In genomic region chr4:119254012-119254618, GRCm38 (mm10) we compare ENCODE assay signal across 11 mouse cellular contexts. TPM values are rescaled to one million over a fixed set of nuclear protein-coding genes. Genes with fewer than 3 reads are reported as not detected.
DNase-seq lines count a peak whose midpoint lies in the region; ATAC-seq and TF ChIP-seq lines count a peak whose summit lies in the region.
"Had no signal": no experiment of that assay in that cellular context is flagged by ENCODE, and none has a peak within 500 bp of the region (broad histone marks: within the 10 kb centered on the region; RNA-seq: fewer than 3 reads in every experiment).

No protein-coding gene starts in this region.

- intact Hi-C loops in gastrocnemius, adult 2 months (cut with DNase I): no loop called here
- intact Hi-C loops in gastrocnemius, postnatal 36 days (cut with DNase I): no loop called here
- intact Hi-C loops in gastrocnemius, postnatal 14 days (cut with DNase I; ENCODE audit: low total_unique reads): no loop called here

- H3K36me3 ChIP-seq in forebrain, embryonic 10.5 days (replicated peaks): no peaks in the 10 kb centered on the region
- no peaks in the 10 kb centered on the region for H3K36me3 ChIP-seq in kidney, embryonic 16.5 days (ENCODE audit: insufficient read depth, low read length)
- no peaks in the 10 kb centered on the region for H3K36me3 ChIP-seq in neural tube, embryonic 13.5 days
- H3K36me3 ChIP-seq: liver, embryonic 13.5 days had no signal

- peak overlapping the region; percentile 16; the same call in 1 of the 2 replicates for H3K9ac ChIP-seq in kidney, embryonic 16.5 days (replicated peaks; ENCODE audit: low read length)
- H3K9ac ChIP-seq in neural tube, embryonic 13.5 days: peak overlapping the region; percentile 49
- H3K9ac ChIP-seq: liver, embryonic 13.5 days had no signal

- no peak for DNase-seq in gastrocnemius, adult 2 months
- DNase-seq in gastrocnemius, postnatal 36 days: no peak
- no peak for DNase-seq in forebrain, embryonic 10.5 days (ENCODE audit: extremely low spot score, low spot score)
- DNase-seq in adrenal gland, adult 18-20 months (ENCODE audit: low spot score in 2 of 2): no peak
- no peak for DNase-seq in urinary bladder, postnatal 25 days (ENCODE audit: low spot score)
- DNase-seq in gastrocnemius, postnatal 14 days: no peak
- DNase-seq: liver, embryonic 13.5 days had no signal

- no peak overlapping the region for H3K4me3 ChIP-seq in gastrocnemius, adult 2 months
- H3K4me3 ChIP-seq in forebrain, embryonic 10.5 days: 0 out of 2 replicates have a peak overlapping the region, but pooled peaks have one; percentile 9
- no peak overlapping the region for H3K4me3 ChIP-seq in kidney, embryonic 16.5 days (ENCODE audit: low read length)
- H3K4me3 ChIP-seq in neural tube, embryonic 13.5 days: no peak overlapping the region
- H3K4me3 ChIP-seq: liver, embryonic 13.5 days had no signal

- H3K4me1 ChIP-seq in forebrain, embryonic 10.5 days: peaks cover 38% of the 10 kb centered on the region
- peaks cover 35% of the 10 kb centered on the region for H3K4me1 ChIP-seq in kidney, embryonic 16.5 days (ENCODE audit: insufficient read depth, low read length)
- peaks cover 21% of the 10 kb centered on the region for H3K4me1 ChIP-seq in neural tube, embryonic 13.5 days (replicated peaks)

- TF ChIP-seq CTCF in gastrocnemius, adult 2 months (IDR thresholded peaks at IDR 0.05): no peak

- H3K27me3 ChIP-seq in forebrain, embryonic 10.5 days (ENCODE audit: poor library complexity, severe bottlenecking): no peaks in the 10 kb centered on the region
- H3K27me3 ChIP-seq in kidney, embryonic 16.5 days (ENCODE audit: insufficient read depth, low read length): no peaks in the 10 kb centered on the region
- no peaks in the 10 kb centered on the region for H3K27me3 ChIP-seq in neural tube, embryonic 13.5 days

- 26% methylated on average over 9 of the region's 9 CpGs for WGBS in forebrain, embryonic 10.5 days
- 35% methylated on average over 9 of the region's 9 CpGs for WGBS in kidney, embryonic 16.5 days
- WGBS in neural tube, embryonic 13.5 days: 26% methylated on average over 9 of the region's 9 CpGs

- H3K4me2 ChIP-seq in kidney, embryonic 16.5 days (replicated peaks; ENCODE audit: low read depth, low read length): no peak overlapping the region
- H3K4me2 ChIP-seq in neural tube, embryonic 13.5 days: no peak overlapping the region
- H3K4me2 ChIP-seq: liver, embryonic 13.5 days had no signal

- peak overlapping the region; percentile 24; the same call in 1 of the 2 replicates for H3K27ac ChIP-seq in gastrocnemius, adult 2 months
- peak overlapping the region; percentile 79 for H3K27ac ChIP-seq in forebrain, embryonic 10.5 days
- H3K27ac ChIP-seq in kidney, embryonic 16.5 days (ENCODE audit: low read length): peak overlapping the region; percentile 94
- H3K27ac ChIP-seq in neural tube, embryonic 13.5 days (replicated peaks): peak overlapping the region; percentile 72
- H3K27ac ChIP-seq: liver, embryonic 13.5 days had no signal

- ATAC-seq in kidney, embryonic 16.5 days (ENCODE audit: low FRiP score, low TSS enrichment): peak; percentile 88
- ATAC-seq in neural tube, embryonic 13.5 days (ENCODE audit: low read depth): peak; percentile 67

- H3K9me3 ChIP-seq in forebrain, embryonic 10.5 days: no peaks in the 10 kb centered on the region
- H3K9me3 ChIP-seq in kidney, embryonic 16.5 days (ENCODE audit: low read length): no peaks in the 10 kb centered on the region
- H3K9me3 ChIP-seq in neural tube, embryonic 13.5 days: no peaks in the 10 kb centered on the region
- H3K9me3 ChIP-seq: liver, embryonic 13.5 days had no signal

RNA-seq across cellular contexts. Expression of gene Cldn19, which starts 1.1 kb away (rescaled TPM):
- 1 to 10 TPM in 1 of 2 experiments, under 1 TPM in 1; 0.86 to 1.1 TPM for total RNA-seq in gastrocnemius, adult 2 months (2021)
- total RNA-seq in gastrocnemius, postnatal 36 days (2021): 1 to 10 TPM; 2.2 to 3.2 TPM
- 0.16 TPM in 1 of 2 replicates, not detected in the other for polyA plus RNA-seq in forebrain, embryonic 10.5 days (2016; fragmentation: Nextera tagmentation; extraction: Ambion mirVana)
- polyA plus RNA-seq in kidney, embryonic 16.5 days (2015; fragmentation: Nextera tagmentation; extraction: Ambion mirVana): 22.4 and 24.4 TPM in 2 replicates
- polyA plus RNA-seq in neural tube, embryonic 13.5 days (2015; fragmentation: Nextera tagmentation; extraction: Ambion mirVana): 0.45 and 0.63 TPM in 2 replicates
- total RNA-seq in adrenal gland, adult 18-20 months (2021): under 1 TPM in 1 of 2 experiments, not detected in 1; 0.06 TPM
- 10 to 100 TPM in 1 of 2 experiments, 1 to 10 TPM in 1; 6.2 to 16.8 TPM for total RNA-seq in gastrocnemius, postnatal 14 days (2021)
- polyA plus RNA-seq: liver, embryonic 13.5 days; spleen, adult 2 months had no signal

RNA-seq across cellular contexts. Expression of gene P3h1, which starts 21.4 kb away (rescaled TPM):
- total RNA-seq in gastrocnemius, adult 2 months (2021): 10 to 100 TPM in 1 of 2 experiments, 1 to 10 TPM in 1; 9.6 to 12.7 TPM
- 10 to 100 TPM; 12.7 to 13.8 TPM for total RNA-seq in gastrocnemius, postnatal 36 days (2021)
- 13.4 and 16.2 TPM in 2 replicates for polyA plus RNA-seq in forebrain, embryonic 10.5 days (2016; fragmentation: Nextera tagmentation; extraction: Ambion mirVana)
- polyA plus RNA-seq in kidney, embryonic 16.5 days (2015; fragmentation: Nextera tagmentation; extraction: Ambion mirVana): 35.8 and 36.0 TPM in 2 replicates
- polyA plus RNA-seq in neural tube, embryonic 13.5 days (2015; fragmentation: Nextera tagmentation; extraction: Ambion mirVana): 14.8 TPM in 2 replicates
- total RNA-seq in adrenal gland, adult 18-20 months (2021): 10 to 100 TPM; 16.0 to 23.5 TPM
- 10 to 100 TPM; 17.4 to 18.2 TPM for total RNA-seq in gastrocnemius, postnatal 14 days (2021)

RNA-seq across cellular contexts. Expression of gene AU022252, which starts 21.6 kb away (rescaled TPM):
- total RNA-seq in gastrocnemius, adult 2 months (2021): 10 to 100 TPM; 27.8 to 29.7 TPM
- total RNA-seq in gastrocnemius, postnatal 36 days (2021): 10 to 100 TPM; 24.2 to 24.7 TPM
- 32.7 and 41.6 TPM in 2 replicates for polyA plus RNA-seq in forebrain, embryonic 10.5 days (2016; fragmentation: Nextera tagmentation; extraction: Ambion mirVana)
- polyA plus RNA-seq in kidney, embryonic 16.5 days (2015; fragmentation: Nextera tagmentation; extraction: Ambion mirVana): 31.1 and 33.7 TPM in 2 replicates
- 35.4 and 37.4 TPM in 2 replicates for polyA plus RNA-seq in neural tube, embryonic 13.5 days (2015; fragmentation: Nextera tagmentation; extraction: Ambion mirVana)
- 10 to 100 TPM; 22.8 to 33.3 TPM for total RNA-seq in adrenal gland, adult 18-20 months (2021)
- total RNA-seq in gastrocnemius, postnatal 14 days (2021): 10 to 100 TPM; 17.8 to 20.7 TPM

RNA-seq across cellular contexts. Expression of gene Tmem269, which starts 36.1 kb away (rescaled TPM):
- not detected for total RNA-seq in gastrocnemius, adult 2 months (2021)
- not detected for total RNA-seq in gastrocnemius, postnatal 36 days (2021)
- polyA plus RNA-seq in forebrain, embryonic 10.5 days (2016; fragmentation: Nextera tagmentation; extraction: Ambion mirVana): not detected in 2 replicates
- not detected in 2 replicates for polyA plus RNA-seq in kidney, embryonic 16.5 days (2015; fragmentation: Nextera tagmentation; extraction: Ambion mirVana)
- polyA plus RNA-seq in neural tube, embryonic 13.5 days (2015; fragmentation: Nextera tagmentation; extraction: Ambion mirVana): 0.45 TPM in 1 of 2 replicates, not detected in the other
- not detected for total RNA-seq in adrenal gland, adult 18-20 months (2021)
- not detected for total RNA-seq in gastrocnemius, postnatal 14 days (2021)
- total RNA-seq: gastrocnemius, postnatal 4 days had no signal
- polyA plus RNA-seq: liver, embryonic 13.5 days had no signal

RNA-seq across cellular contexts. Expression of gene Ybx1, which starts 40.3 kb away (rescaled TPM):
- total RNA-seq in gastrocnemius, adult 2 months (2021): 100 to 1,000 TPM; 664 to 696 TPM
- total RNA-seq in gastrocnemius, postnatal 36 days (2021): 100 to 1,000 TPM; 503 to 580 TPM
- polyA plus RNA-seq in forebrain, embryonic 10.5 days (2016; fragmentation: Nextera tagmentation; extraction: Ambion mirVana): 929 and 1,023 TPM in 2 replicates
- 494 and 555 TPM in 2 replicates for polyA plus RNA-seq in kidney, embryonic 16.5 days (2015; fragmentation: Nextera tagmentation; extraction: Ambion mirVana)
- polyA plus RNA-seq in neural tube, embryonic 13.5 days (2015; fragmentation: Nextera tagmentation; extraction: Ambion mirVana): 873 and 888 TPM in 2 replicates
- total RNA-seq in adrenal gland, adult 18-20 months (2021): 100 to 1,000 TPM; 714 to 717 TPM
- 100 to 1,000 TPM; 494 to 519 TPM for total RNA-seq in gastrocnemius, postnatal 14 days (2021)

Comparison
In these comparisons a context has a peak if more than half of its experiments do, and no peak if none do; other contexts are left out.
1. H3K27ac ChIP-seq: peak in every context shown above with its lines; median percentile 94 in kidney, embryonic 16.5 days; 79 in forebrain, embryonic 10.5 days; 72 in neural tube, embryonic 13.5 days; 24 in gastrocnemius, adult 2 months.